Mouse (Mus musculus) spleen, adult 2 months (tissue): Measurements from ENCODE around the gene Wdr13.

Experiments
- CTCF ChIP-seq: fragments of 200-500 bp; IDR thresholded peaks from 2 replicates; pipeline ENCODE4 v1.5.1; 2011; ENCODE audit warnings: mild to moderate bottlenecking, inconsistent platforms; ENCODE audit not compliant: insufficient read depth, insufficient read length, insufficient replicate concordance; ENCODE audit errors: extremely low read depth
- POLR2A ChIP-seq: fragments of 200-500 bp; IDR thresholded peaks from 2 replicates; pipeline ENCODE4 v1.6.1; 2011; ENCODE audit warnings: low read depth, low read length, inconsistent platforms

DNA sequence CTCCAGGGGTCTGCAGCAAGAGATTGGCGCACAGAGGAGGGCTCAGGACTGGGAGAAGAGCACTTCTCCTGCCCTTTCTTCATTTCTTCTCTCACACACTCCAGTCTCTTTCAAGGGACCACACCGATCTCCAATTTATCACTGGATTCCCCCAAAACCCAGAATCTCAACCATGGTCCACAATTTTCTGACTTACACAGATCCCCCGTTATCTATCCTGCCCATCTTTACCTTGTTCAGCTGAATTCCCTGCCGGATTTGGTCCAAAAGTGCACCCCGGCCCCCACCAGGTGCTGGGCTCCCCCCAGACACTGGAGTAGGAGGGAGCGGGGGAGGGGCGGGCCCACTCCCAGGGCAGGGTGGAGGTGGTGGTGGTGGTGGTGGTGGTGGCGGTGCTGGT is 47.1 kb downstream of the Wdr13 start:
- TF ChIP-seq POLR2A (no peak), CTCF (no peak)
